Mouse (Mus musculus) myocyte (in vitro differentiated cells): ENCODE results near the gene Mcf2l.

ENCODE experiments used
- E2F4 ChIP-seq: IDR thresholded peaks from one replicate; pipeline ENCODE4 v1.6.1; 2011; ENCODE audit warnings: mild to moderate bottlenecking, control low read depth, moderate library complexity; ENCODE audit not compliant: insufficient read depth
- MAX ChIP-seq: IDR thresholded peaks from one replicate; pipeline ENCODE4 v1.6.1; 2011; ENCODE audit warnings: low read depth, mild to moderate bottlenecking, control low read depth
- MYOD1 ChIP-seq, 3 experiments: IDR thresholded peaks; one replicate each; pipeline ENCODE4 v1.6.1; 2011; ENCODE audit warnings: control low read depth in 2 of 3, low read depth in 2 of 3, mild to moderate bottlenecking in 2 of 3, moderate library complexity in 1 of 3; ENCODE audit not compliant: insufficient read length in 2 of 3, control insufficient read depth in 1 of 3
- POLR2A ChIP-seq: IDR thresholded peaks from one replicate; pipeline ENCODE4 v1.6.1; 2011; ENCODE audit warnings: low read depth, mild to moderate bottlenecking, control low read depth, moderate library complexity; ENCODE audit not compliant: insufficient read length
- POLR2AphosphoS2 ChIP-seq: IDR thresholded peaks from one replicate; pipeline ENCODE4 v1.6.1; 2011; ENCODE audit warnings: low read depth, control low read depth; ENCODE audit not compliant: insufficient read length
- USF1 ChIP-seq: IDR thresholded peaks from one replicate; pipeline ENCODE4 v1.6.1; 2011; ENCODE audit warnings: low read depth, mild to moderate bottlenecking, control low read depth, moderate library complexity

DNA sequence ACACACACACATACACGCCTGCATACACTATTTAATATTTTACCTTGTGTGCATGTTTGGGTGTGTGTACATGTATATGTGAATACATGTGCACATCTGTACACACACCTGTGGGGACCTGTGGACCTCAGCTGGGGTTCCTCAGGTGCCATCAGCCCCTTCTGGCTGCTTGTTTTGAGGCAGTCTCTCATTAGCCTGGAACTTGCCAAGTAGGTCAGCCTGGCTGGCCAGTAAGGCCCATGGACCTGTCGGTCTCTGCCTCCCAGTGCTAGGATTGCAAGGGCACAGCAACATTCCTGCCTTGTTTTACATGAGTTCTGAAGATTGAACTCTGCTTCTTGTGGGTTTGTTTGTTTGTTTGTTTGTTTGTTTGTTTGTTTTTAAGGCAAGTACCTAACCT, 87.0 kb downstream of the Mcf2l start:
- TF ChIP-seq USF1 (no peak), POLR2A (no peak), MYOD1 (IDR thresholded peaks at IDR 0.05; ENCODE audit: control insufficient read depth in 1 of 3, insufficient read length in 2 of 3, low read depth in 2 of 3) (no peak), MAX (no peak), POLR2AphosphoS2 (no peak), E2F4 (no peak)
